Mouse (Mus musculus) embryonic fibroblast, embryonic 13.5 days (primary cell): ENCODE results near the gene Ccin.

ENCODE experiments used
- CTCF ChIP-seq: IDR thresholded peaks from 2 replicates; pipeline ENCODE4 v1.5.1; 2011; ENCODE audit warnings: mild to moderate bottlenecking, control low read depth, low read length, moderate library complexity, borderline replicate concordance; ENCODE audit not compliant: insufficient read depth
- POLR2A ChIP-seq: IDR thresholded peaks from 2 replicates; pipeline ENCODE4 v1.6.1; 2011; ENCODE audit warnings: low read depth, mild to moderate bottlenecking, control low read depth, low read length, moderate library complexity

GRCm38 (mm10) chr4:43983756-43984155, 473 bp downstream of the Ccin start:
- TF ChIP-seq CTCF (no peak), POLR2A (no peak)
